Mouse (Mus musculus) 3134 (cell line): ENCODE measurements at regions not wholly inside any gene's neighbourhood (a gene's known extent, or its start where the extent isn't known, plus 50 kb on each side); places are given as distances from the start of the nearest gene placed in this dataset.

ENCODE experiments used
- DNase-seq: peaks from one replicate; pipeline ENCODE4 v3.0.0-alpha.2; 2011; ENCODE audit warnings: low spot score; ENCODE audit not compliant: insufficient read length; ENCODE audit errors: extremely low read depth

GRCm38 (mm10) chr17:14764796-14765195 lies 70.8 kb upstream of the Thbs2 start:
- no peak for DNase-seq

GRCm38 (mm10) chr17:14753095-14753494 lies 59.1 kb upstream of the Thbs2 start:
- peak; percentile 47 for DNase-seq

- DNase-seq = no peak
Measured at GRCm38 (mm10) chr17:14750519-14751145, 56.6 kb upstream of the Thbs2 start.

- no peak for DNase-seq
Measured at GRCm38 (mm10) chr17:14749281-14749680, 55.2 kb upstream of the Thbs2 start.

GRCm38 (mm10) chr17:14747255-14747869 lies 53.3 kb upstream of the Thbs2 start:
- DNase-seq = no peak

GRCm38 (mm10) chr17:14745512-14745911 lies 51.5 kb upstream of the Thbs2 start:
- no peak for DNase-seq

- DNase-seq = no peak
Measured at GRCm38 (mm10) chr17:14744010-14744409, 50.0 kb upstream of the Thbs2 start.
